Mouse (Mus musculus): ENCODE results near the gene Zbtb48.
A peak's percentile ranks its signal among the peaks of the same experiment; 100 is the strongest.

- TF ChIP-seq MAX (IDR thresholded peaks at IDR 0.05), result peak; percentile 8
- no peak for TF ChIP-seq CTCF (IDR thresholded peaks at IDR 0.05; ENCODE audit: control insufficient read depth, insufficient read depth, insufficient read length)
- TF ChIP-seq USF1 (IDR thresholded peaks at IDR 0.05; ENCODE audit: low read depth), result no peak
- no peak for TF ChIP-seq MYOD1 (IDR thresholded peaks at IDR 0.05; ENCODE audit: control insufficient read depth, insufficient read length, low read depth)
Observed at GRCm38 (mm10) chr4:152027524-152027923, at the start of gene Zbtb48.

Measured in C2C12 (cell line).